Mouse (Mus musculus) macrophage (primary cell): ENCODE data around the gene Hexim2. TPM values are rescaled to one million over a fixed set of nuclear protein-coding genes. Genes with fewer than 3 reads are reported as not detected.
A peak's percentile ranks its signal among the peaks of the same experiment; 100 is the strongest.

Source experiments
- H3K27ac ChIP-seq: fragments of 350-480 bp; formaldehyde crosslinking; 2 replicates; pipeline ENCODE4 v1.9.0; 2021
- H3K36me3 ChIP-seq: fragments of 350-480 bp; formaldehyde crosslinking; 2 replicates; pipeline ENCODE4 v1.9.0; 2021; ENCODE audit errors: inconsistent target
- H3K4me3 ChIP-seq: fragments of 350-480 bp; formaldehyde crosslinking; 2 replicates; pipeline ENCODE4 v1.9.0; 2021; ENCODE audit errors: inconsistent target
- H3K79me2 ChIP-seq: fragments of 350-480 bp; formaldehyde crosslinking; 2 replicates; pipeline ENCODE4 v1.9.0; 2021; ENCODE audit errors: inconsistent target
- WGBS: methylation state at CpG from one replicate; pipeline ENCODE4 v1.1.7; 2026; ENCODE audit warnings: inconsistent platforms; ENCODE audit not compliant: missing documents; 5-methylcytosine and 5-hydroxymethylcytosine counted together
- polyA plus RNA-seq: library from polyadenylated mRNA; stranded (reverse); fragments of 250-400 nt; gene quantifications from 3 replicates; pipeline ENCODE4 v1.2.4, GENCODE M21; 2018; ENCODE audit warnings: inconsistent platforms

Hexim2 gene
- polyA plus RNA-seq, 1 experiment from 2014 or later, result 0.98 TPM

- Histone ChIP-seq H3K79me2 (peaks cover 29% of the 10 kb centered on the region; the same call in 1 of the 2 replicates), H3K4me3 (peak overlapping the region; percentile 80), H3K36me3 (no peaks in the 10 kb centered on the region), H3K27ac (peak overlapping the region; percentile 51)
- 1% methylated on average over 35 of the region's 35 CpGs for WGBS
Measured at GRCm38 (mm10) chr11:103116959-103117590, 15.2 kb upstream of the Hexim2 start.

- 2% methylated on average over 38 of the region's 38 CpGs for WGBS
- Histone ChIP-seq H3K79me2 (peaks cover 29% of the 10 kb centered on the region; the same call in 1 of the 2 replicates), H3K27ac (peak overlapping the region; percentile 51), H3K4me3 (peak overlapping the region; percentile 80), H3K36me3 (no peaks in the 10 kb centered on the region)
Measured at GRCm38 (mm10) chr11:103117591-103118009, 14.6 kb upstream of the Hexim2 start.

DNA sequence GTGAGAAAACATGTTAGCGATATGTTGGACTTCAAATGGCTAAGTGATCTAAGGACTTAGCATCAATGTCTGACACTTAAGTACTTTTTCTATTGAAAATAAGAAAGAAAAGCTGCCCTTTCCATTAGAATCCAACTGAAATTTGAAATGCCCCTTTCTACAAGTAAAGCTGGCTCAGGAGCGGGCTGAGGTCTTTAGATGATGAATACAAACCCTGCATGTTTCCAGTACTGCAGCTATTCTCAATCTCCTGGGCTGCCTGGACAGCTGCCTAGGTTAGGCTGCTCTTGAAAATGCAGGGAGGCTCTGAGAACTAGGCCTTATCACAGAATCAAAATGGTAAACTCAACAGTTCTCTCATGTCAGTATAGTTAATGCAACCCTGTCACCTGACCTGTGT is 13.4 kb upstream of the Hexim2 start:
- Histone ChIP-seq H3K79me2 (peaks cover 29% of the 10 kb centered on the region; the same call in 1 of the 2 replicates), H3K36me3 (no peaks in the 10 kb centered on the region), H3K4me3 (no peak overlapping the region), H3K27ac (no peak overlapping the region)
- 100% methylated on average over 2 of the region's 2 CpGs for WGBS

DNA sequence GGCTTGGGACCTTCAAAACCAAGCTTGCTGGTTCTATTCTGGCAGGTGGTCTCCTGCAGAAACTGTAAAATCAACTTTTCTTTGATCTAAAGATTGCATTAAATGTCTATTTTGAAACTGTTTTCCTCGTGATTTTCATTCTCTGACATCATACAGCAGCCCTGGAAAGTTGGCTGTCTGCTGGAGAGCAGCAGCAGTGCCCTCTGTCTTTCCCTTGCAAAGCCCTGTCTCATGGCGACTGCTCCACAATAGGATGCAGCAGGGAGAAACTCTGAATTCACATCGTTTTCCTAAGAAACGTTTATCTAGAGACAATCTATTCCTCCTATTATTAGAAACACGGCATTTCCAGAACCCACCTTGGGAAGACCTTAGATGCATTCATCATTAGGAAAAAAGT is 12.6 kb upstream of the Hexim2 start:
- no peak overlapping the region for H3K27ac ChIP-seq
- no peaks in the 10 kb centered on the region for H3K36me3 ChIP-seq
- H3K79me2 ChIP-seq, result peaks cover 26% of the 10 kb centered on the region; the same call in 1 of the 2 replicates
- 83% methylated on average over 5 of the region's 5 CpGs for WGBS
- H3K4me3 ChIP-seq, result no peak overlapping the region

DNA sequence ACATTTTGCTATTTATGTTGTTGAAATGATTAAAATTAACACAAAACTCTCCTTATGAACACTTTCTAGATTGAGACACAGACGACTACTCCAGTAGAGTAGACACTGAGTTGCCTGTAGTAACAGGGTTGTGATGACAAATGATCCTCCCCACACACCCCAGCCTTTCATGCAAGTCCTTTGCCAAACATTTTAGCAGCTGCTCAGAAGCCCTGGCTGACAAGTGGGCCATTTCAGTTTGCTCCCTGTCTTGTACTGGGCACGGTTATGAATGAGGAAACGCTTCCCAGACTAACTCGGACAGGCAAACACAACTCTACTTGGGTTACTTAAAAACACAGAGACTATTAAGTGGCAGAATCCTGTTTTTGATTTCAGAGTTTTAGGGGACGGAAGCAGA is 11.9 kb upstream of the Hexim2 start:
- peaks cover 22% of the 10 kb centered on the region; the same call in 1 of the 2 replicates for H3K79me2 ChIP-seq
- H3K27ac ChIP-seq, result no peak overlapping the region
- no peak overlapping the region for H3K4me3 ChIP-seq
- H3K36me3 ChIP-seq, result no peaks in the 10 kb centered on the region
- 94% methylated on average over 5 of the region's 5 CpGs for WGBS

GRCm38 (mm10) chr11:103132576-103133455 is 587 bp downstream of the Hexim2 start:
- 1% methylated on average over 46 of the region's 58 CpGs for WGBS
- peak overlapping the region; percentile 91 for H3K27ac ChIP-seq
- peak overlapping the region; percentile 64 for H3K4me3 ChIP-seq
- H3K79me2 ChIP-seq, result peaks cover 39% of the 10 kb centered on the region
- H3K36me3 ChIP-seq, result no peaks in the 10 kb centered on the region

DNA sequence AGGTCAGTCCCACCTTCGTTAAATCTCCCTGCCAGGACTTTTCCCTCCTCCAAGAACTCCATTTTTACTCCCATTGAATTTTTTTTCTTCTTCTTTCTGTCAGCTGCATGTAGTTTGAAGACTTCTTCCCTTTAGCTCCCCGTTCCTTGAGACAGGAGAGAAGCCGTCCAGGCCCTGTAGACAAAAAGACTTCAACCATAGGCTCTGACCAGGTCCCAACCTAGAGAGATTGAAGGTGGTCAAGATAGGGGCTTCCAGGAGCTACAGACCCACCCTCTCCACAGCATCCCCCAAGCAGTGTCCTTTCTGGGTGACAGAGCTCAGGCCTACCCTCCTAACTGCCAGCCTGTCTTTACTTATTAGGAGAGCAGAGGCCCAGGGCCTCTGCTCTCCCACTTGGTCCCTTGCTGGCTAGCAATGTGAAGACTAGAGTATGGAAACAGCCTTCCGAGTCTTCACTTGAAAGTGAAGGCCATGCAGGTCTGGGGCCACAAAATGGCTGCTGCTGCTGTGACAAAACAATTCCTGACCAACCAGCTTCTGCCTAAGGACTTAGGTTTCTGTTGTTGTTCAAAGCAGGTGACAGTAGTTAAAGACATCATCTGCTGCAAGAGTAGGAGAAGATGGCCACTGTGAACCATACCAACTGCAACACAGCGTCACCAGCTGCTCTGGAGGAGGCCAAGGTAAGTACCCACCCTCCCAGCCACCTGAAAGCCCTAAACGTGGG is 1.4 kb downstream of the Hexim2 start:
- Histone ChIP-seq H3K4me3 (peak overlapping the region; percentile 17; the same call in 1 of the 2 replicates), H3K79me2 (peaks cover 37% of the 10 kb centered on the region), H3K27ac (peak overlapping the region; percentile 66), H3K36me3 (no peaks in the 10 kb centered on the region)
- WGBS, result 77% methylated on average over 6 of the region's 6 CpGs

- peaks cover 31% of the 10 kb centered on the region for H3K79me2 ChIP-seq
- whole genome bisulfite sequencing, result 81% methylated on average over 3 of the region's 3 CpGs
- H3K4me3 ChIP-seq, result no peak overlapping the region
- no peak overlapping the region for H3K27ac ChIP-seq
- H3K36me3 ChIP-seq, result no peaks in the 10 kb centered on the region
Measured at GRCm38 (mm10) chr11:103134221-103134620, 2.0 kb downstream of the Hexim2 start.

GRCm38 (mm10) chr11:103136039-103136577 is 3.9 kb downstream of the Hexim2 start:
- 63% methylated on average over 7 of the region's 8 CpGs for WGBS
- Histone ChIP-seq H3K79me2 (peaks cover 14% of the 10 kb centered on the region), H3K4me3 (no peak overlapping the region), H3K27ac (no peak overlapping the region), H3K36me3 (no peaks in the 10 kb centered on the region)

GRCm38 (mm10) chr11:103139951-103140762 is 7.9 kb downstream of the Hexim2 start:
- Histone ChIP-seq H3K79me2 (no peaks in the 10 kb centered on the region), H3K4me3 (no peak overlapping the region), H3K27ac (no peak overlapping the region), H3K36me3 (no peaks in the 10 kb centered on the region)
- WGBS, result 94% methylated on average over 14 of the region's 14 CpGs

- Histone ChIP-seq H3K27ac (no peak overlapping the region), H3K79me2 (no peaks in the 10 kb centered on the region), H3K36me3 (no peaks in the 10 kb centered on the region), H3K4me3 (no peak overlapping the region)
- WGBS, result 90% methylated on average over 6 of the region's 6 CpGs
Measured at GRCm38 (mm10) chr11:103140763-103141100, 8.5 kb downstream of the Hexim2 start.

GRCm38 (mm10) chr11:103141101-103141943 is 9.1 kb downstream of the Hexim2 start:
- no peaks in the 10 kb centered on the region for H3K79me2 ChIP-seq
- H3K27ac ChIP-seq, result 0 out of 2 replicates have a peak overlapping the region, but pooled peaks have one; percentile 3
- WGBS, result 82% methylated on average over 8 of the region's 11 CpGs
- H3K4me3 ChIP-seq, result no peak overlapping the region
- no peaks in the 10 kb centered on the region for H3K36me3 ChIP-seq

GRCm38 (mm10) chr11:103141944-103142255 is 9.7 kb downstream of the Hexim2 start:
- Histone ChIP-seq H3K79me2 (no peaks in the 10 kb centered on the region), H3K36me3 (no peaks in the 10 kb centered on the region), H3K4me3 (no peak overlapping the region), H3K27ac (0 out of 2 replicates have a peak overlapping the region, but pooled peaks have one; percentile 3)
- WGBS, result 40% methylated on average over 1 of the region's 1 CpGs
